Mouse (Mus musculus) macrophage (primary cell): ENCODE measurements around the gene Mafg. TPM values are rescaled to one million over a fixed set of nuclear protein-coding genes. Genes with fewer than 3 reads are reported as not detected.

Experiments
- H3K27ac ChIP-seq: fragments of 350-480 bp; formaldehyde crosslinking; 2 replicates; pipeline ENCODE4 v1.9.0; 2021
- H3K36me3 ChIP-seq: fragments of 350-480 bp; formaldehyde crosslinking; 2 replicates; pipeline ENCODE4 v1.9.0; 2021; ENCODE audit errors: inconsistent target
- H3K4me3 ChIP-seq: fragments of 350-480 bp; formaldehyde crosslinking; 2 replicates; pipeline ENCODE4 v1.9.0; 2021; ENCODE audit errors: inconsistent target
- H3K79me2 ChIP-seq: fragments of 350-480 bp; formaldehyde crosslinking; 2 replicates; pipeline ENCODE4 v1.9.0; 2021; ENCODE audit errors: inconsistent target
- WGBS: methylation state at CpG from one replicate; pipeline ENCODE4 v1.1.7; 2026; ENCODE audit warnings: inconsistent platforms; ENCODE audit not compliant: missing documents; 5-methylcytosine and 5-hydroxymethylcytosine counted together
- polyA plus RNA-seq: library from polyadenylated mRNA; stranded (reverse); fragments of 250-400 nt; gene quantifications from 3 replicates; pipeline ENCODE4 v1.2.4, GENCODE M21; 2018; ENCODE audit warnings: inconsistent platforms

Mafg gene
- polyA plus RNA-seq, 1 experiment from 2014 or later = 18.1 TPM

- Histone ChIP-seq H3K4me3 (no peak overlapping the region), H3K79me2 (peaks cover 65% of the 10 kb centered on the region), H3K27ac (no peak overlapping the region), H3K36me3 (peaks cover 57% of the 10 kb centered on the region)
- WGBS = 94% methylated on average over 14 of the region's 14 CpGs
These were observed 13.2 kb downstream of the Mafg start for GRCm38 (mm10) chr11:120620195-120620594.

GRCm38 (mm10) chr11:120618619-120619535, 14.5 kb downstream of the Mafg start:
- peak overlapping the region; percentile 59 for H3K27ac ChIP-seq
- 97% methylated on average over 23 of the region's 25 CpGs for WGBS
- H3K79me2 ChIP-seq = peaks cover 70% of the 10 kb centered on the region
- H3K4me3 ChIP-seq = no peak overlapping the region
- H3K36me3 ChIP-seq = peaks cover 60% of the 10 kb centered on the region

- under 1% methylated on average over 55 of the region's 56 CpGs for WGBS
- H3K36me3 ChIP-seq = peaks cover 58% of the 10 kb centered on the region
- H3K79me2 ChIP-seq = peaks cover 64% of the 10 kb centered on the region
- H3K4me3 ChIP-seq = peak within 1 kb of the TSS; percentile 94
- peak within 1 kb of the TSS; percentile 84 for H3K27ac ChIP-seq
These were observed 15.8 kb downstream of the Mafg start, which contains the start of gene Pcyt2 for GRCm38 (mm10) chr11:120617519-120618112. Gene Pcyt2, minus strand, starts transcription at chr11:120617936.

GRCm38 (mm10) chr11:120616617-120617294, 16.6 kb downstream of the Mafg start:
- 49% methylated on average over 4 of the region's 4 CpGs for WGBS
- Histone ChIP-seq H3K27ac (peak overlapping the region; percentile 84), H3K4me3 (peak overlapping the region; percentile 94), H3K79me2 (peaks cover 55% of the 10 kb centered on the region), H3K36me3 (peaks cover 55% of the 10 kb centered on the region)

GRCm38 (mm10) chr11:120615606-120616203, 17.7 kb downstream of the Mafg start:
- H3K27ac ChIP-seq = no peak overlapping the region
- H3K4me3 ChIP-seq = peak overlapping the region; percentile 94; the same call in 1 of the 2 replicates
- peaks cover 46% of the 10 kb centered on the region for H3K79me2 ChIP-seq
- 87% methylated on average over 11 of the region's 11 CpGs for WGBS
- peaks cover 55% of the 10 kb centered on the region for H3K36me3 ChIP-seq

- 96% methylated on average over 6 of the region's 6 CpGs for WGBS
- Histone ChIP-seq H3K27ac (no peak overlapping the region), H3K79me2 (peaks cover 43% of the 10 kb centered on the region), H3K36me3 (peaks cover 55% of the 10 kb centered on the region), H3K4me3 (no peak overlapping the region)
These were observed 18.2 kb downstream of the Mafg start for GRCm38 (mm10) chr11:120615167-120615566.

- no peak overlapping the region for H3K4me3 ChIP-seq
- peaks cover 43% of the 10 kb centered on the region for H3K79me2 ChIP-seq
- WGBS = 82% methylated on average over 8 of the region's 8 CpGs
- no peak overlapping the region for H3K27ac ChIP-seq
- peaks cover 49% of the 10 kb centered on the region; the same call in 1 of the 2 replicates for H3K36me3 ChIP-seq
These were observed 19.4 kb downstream of the Mafg start for GRCm38 (mm10) chr11:120613976-120614375.

- peaks cover 43% of the 10 kb centered on the region for H3K79me2 ChIP-seq
- 98% methylated on average over 9 of the region's 10 CpGs for WGBS
- H3K4me3 ChIP-seq = no peak overlapping the region
- no peak overlapping the region for H3K27ac ChIP-seq
- peaks cover 45% of the 10 kb centered on the region; the same call in 1 of the 2 replicates for H3K36me3 ChIP-seq
These were observed 19.9 kb downstream of the Mafg start for GRCm38 (mm10) chr11:120613481-120613972.

- H3K36me3 ChIP-seq = peaks cover 40% of the 10 kb centered on the region; the same call in 1 of the 2 replicates
- H3K27ac ChIP-seq = no peak overlapping the region
- H3K4me3 ChIP-seq = no peak overlapping the region
- WGBS = 64% methylated on average over 6 of the region's 6 CpGs
- H3K79me2 ChIP-seq = peaks cover 43% of the 10 kb centered on the region
These were observed 20.6 kb downstream of the Mafg start for GRCm38 (mm10) chr11:120612763-120613162.

GRCm38 (mm10) chr11:120610477-120611046, 22.8 kb downstream of the Mafg start:
- WGBS = 91% methylated on average over 7 of the region's 9 CpGs
- peaks cover 23% of the 10 kb centered on the region for H3K79me2 ChIP-seq
- H3K36me3 ChIP-seq = peaks cover 40% of the 10 kb centered on the region; the same call in 1 of the 2 replicates
- no peak overlapping the region for H3K4me3 ChIP-seq
- H3K27ac ChIP-seq = no peak overlapping the region

GRCm38 (mm10) chr11:120609250-120609649, 24.1 kb downstream of the Mafg start:
- Histone ChIP-seq H3K27ac (no peak overlapping the region), H3K36me3 (peaks cover 52% of the 10 kb centered on the region; the same call in 1 of the 2 replicates), H3K79me2 (peaks cover 10% of the 10 kb centered on the region; the same call in 1 of the 2 replicates), H3K4me3 (no peak overlapping the region)
- WGBS = 90% methylated on average over 7 of the region's 8 CpGs

GRCm38 (mm10) chr11:120608241-120609034, 25.0 kb downstream of the Mafg start, which contains the start of gene Npb:
Gene Npb, plus strand, starts transcription at chr11:120608477.
- WGBS = 29% methylated on average over 45 of the region's 45 CpGs
- peaks cover 53% of the 10 kb centered on the region; the same call in 1 of the 2 replicates for H3K36me3 ChIP-seq
- no peak within 1 kb of the TSS for H3K4me3 ChIP-seq
- H3K27ac ChIP-seq = no peak within 1 kb of the TSS
- peaks cover 2% of the 10 kb centered on the region; the same call in 1 of the 2 replicates for H3K79me2 ChIP-seq

GRCm38 (mm10) chr11:120606764-120607163, 26.6 kb downstream of the Mafg start:
- no peak overlapping the region for H3K4me3 ChIP-seq
- H3K36me3 ChIP-seq = peaks cover 57% of the 10 kb centered on the region; the same call in 1 of the 2 replicates
- H3K27ac ChIP-seq = no peak overlapping the region
- H3K79me2 ChIP-seq = no peaks in the 10 kb centered on the region
- 93% methylated on average over 4 of the region's 4 CpGs for WGBS
